Mouse (Mus musculus) C2C12 (cell line): Measurements from ENCODE around the gene Lilra6. TPM values are rescaled to one million over a fixed set of nuclear protein-coding genes. Genes with fewer than 3 reads are reported as not detected.
"Not testable (repeated sequence)": the region's sequence is repeated elsewhere in the genome, so short reads cannot be mapped to it uniquely, and the experiment has no call there.

Experiments used
- H3K27me3 ChIP-seq: one replicate; pipeline ENCODE4 v1.6.1; 2011; ENCODE audit not compliant: control insufficient read depth, insufficient read depth, insufficient read length
- H3K36me3 ChIP-seq: one replicate; pipeline ENCODE4 v1.6.1; 2011; ENCODE audit not compliant: control insufficient read depth, insufficient read depth
- H3K4me3 ChIP-seq: one replicate; pipeline ENCODE4 v1.5.1; 2011; ENCODE audit warnings: mild to moderate bottlenecking, control low read depth; ENCODE audit not compliant: poor library complexity, insufficient read depth, severe bottlenecking
- H3K79me2 ChIP-seq: one replicate; pipeline ENCODE4 v1.6.1; 2011; ENCODE audit not compliant: control insufficient read depth, insufficient read depth
- H3K79me3 ChIP-seq: one replicate; pipeline ENCODE4 v1.6.1; 2011; ENCODE audit warnings: low read depth, control low read depth
- H3ac ChIP-seq: one replicate; pipeline ENCODE3; 2011; ENCODE audit warnings: low read depth; ENCODE audit not compliant: control insufficient read depth, insufficient read length
- CEBPB ChIP-seq: IDR thresholded peaks from one replicate; pipeline ENCODE4 v1.6.1; 2011; ENCODE audit warnings: low read depth, mild to moderate bottlenecking, control low read depth, moderate library complexity
- CTCF ChIP-seq: IDR thresholded peaks from one replicate; pipeline ENCODE4 v1.5.1; 2011; ENCODE audit not compliant: control insufficient read depth, insufficient read depth, insufficient read length
- FOSL1 ChIP-seq: IDR thresholded peaks from one replicate; pipeline ENCODE4 v1.8.0; 2011; ENCODE audit warnings: mild to moderate bottlenecking, low read length; ENCODE audit not compliant: poor library complexity, insufficient read depth, severe bottlenecking
- MAX ChIP-seq: IDR thresholded peaks from one replicate; pipeline ENCODE4 v1.6.1; 2011; ENCODE audit warnings: mild to moderate bottlenecking, control low read depth
- MYOD1 ChIP-seq: IDR thresholded peaks from one replicate; pipeline ENCODE4 v1.6.1; 2011; ENCODE audit warnings: low read depth; ENCODE audit not compliant: control insufficient read depth, insufficient read length
- MYOG ChIP-seq: IDR thresholded peaks from one replicate; pipeline ENCODE4 v1.6.1; 2011; ENCODE audit not compliant: control insufficient read depth, insufficient read length; ENCODE audit errors: extremely low read depth
- USF1 ChIP-seq: IDR thresholded peaks from one replicate; pipeline ENCODE4 v1.6.1; 2011; ENCODE audit warnings: low read depth, mild to moderate bottlenecking, control low read depth, moderate library complexity
- polyA plus RNA-seq: library from polyadenylated mRNA; unstranded; fragments of >200 nt; fragmentation: generic; extraction: Trizol; gene quantifications from one replicate; pipeline ENCODE4 v1.2.1, GENCODE M21; 2012; ENCODE audit warnings: missing spikeins

Gene Lilra6
- polyA plus RNA-seq, 1 experiment, result not detected

- H3K36me3 ChIP-seq, result no peaks in the 10 kb centered on the region
- no peak overlapping the region for H3K4me3 ChIP-seq
- no peaks in the 10 kb centered on the region for H3K79me3 ChIP-seq
- no peaks in the 10 kb centered on the region for H3K27me3 ChIP-seq
- no peak overlapping the region for H3ac ChIP-seq
- no peaks in the 10 kb centered on the region for H3K79me2 ChIP-seq
- no peak for TF ChIP-seq CEBPB
Measured at GRCm38 (mm10) chr7:3940915-3941314, 25.6 kb upstream of the Lilra6 start.

GRCm38 (mm10) chr7:3939866-3940525, 24.7 kb upstream of the Lilra6 start:
- Histone ChIP-seq H3K27me3 (no peaks in the 10 kb centered on the region), H3ac (no peak overlapping the region), H3K4me3 (no peak overlapping the region), H3K79me2 (no peaks in the 10 kb centered on the region), H3K79me3 (no peaks in the 10 kb centered on the region), H3K36me3 (no peaks in the 10 kb centered on the region)
- TF ChIP-seq CEBPB (no peak), MAX (no peak), FOSL1 (no peak), MYOD1 (no peak), USF1 (no peak)

DNA sequence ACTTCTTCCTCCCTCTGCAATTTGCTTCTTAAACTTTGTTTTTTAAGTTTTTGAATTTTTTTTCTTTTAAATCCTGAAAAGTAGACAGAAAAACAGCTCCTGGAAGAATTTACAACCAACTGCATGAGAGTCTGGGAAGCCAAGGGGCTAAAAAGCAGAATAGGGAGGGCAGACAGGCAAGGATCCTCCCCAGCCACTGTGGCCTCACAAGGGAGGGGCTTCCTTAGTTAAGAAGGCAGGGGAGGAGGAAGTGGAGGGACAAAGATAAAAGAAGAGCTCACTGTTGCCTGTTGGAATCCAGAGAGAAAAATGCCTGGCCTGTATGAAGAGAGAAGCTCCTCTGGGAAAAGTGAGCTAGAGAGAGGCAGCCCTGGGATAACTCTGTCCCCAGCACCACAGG, 20.2 kb upstream of the Lilra6 start:
- H3K4me3 ChIP-seq, H3ac ChIP-seq, H3K79me3 ChIP-seq, H3K36me3 ChIP-seq, H3K79me2 ChIP-seq, H3K27me3 ChIP-seq: not testable (repeated sequence)

- Histone ChIP-seq H3K27me3 (no peaks in the 10 kb centered on the region), H3K79me3 (no peaks in the 10 kb centered on the region), H3K79me2 (no peaks in the 10 kb centered on the region), H3K36me3 (no peaks in the 10 kb centered on the region), H3K4me3 (no peak overlapping the region), H3ac (no peak overlapping the region)
- TF ChIP-seq CTCF, result no peak
- TF ChIP-seq FOSL1, result no peak
- no peak for TF ChIP-seq MAX
- no peak for TF ChIP-seq MYOG
- no peak for TF ChIP-seq MYOD1
- TF ChIP-seq CEBPB, result no peak
- no peak for TF ChIP-seq USF1
Measured at GRCm38 (mm10) chr7:3903704-3904103, 11.6 kb downstream of the Lilra6 start.

- H3K79me2 ChIP-seq, H3K27me3 ChIP-seq, H3K4me3 ChIP-seq, H3K79me3 ChIP-seq, H3ac ChIP-seq, H3K36me3 ChIP-seq: not testable (repeated sequence)
Measured at GRCm38 (mm10) chr7:3898036-3898590, 17.2 kb downstream of the Lilra6 start, which contains the start of gene Gm14548. Gene Gm14548, minus strand, starts transcription at chr7:3898120.

DNA sequence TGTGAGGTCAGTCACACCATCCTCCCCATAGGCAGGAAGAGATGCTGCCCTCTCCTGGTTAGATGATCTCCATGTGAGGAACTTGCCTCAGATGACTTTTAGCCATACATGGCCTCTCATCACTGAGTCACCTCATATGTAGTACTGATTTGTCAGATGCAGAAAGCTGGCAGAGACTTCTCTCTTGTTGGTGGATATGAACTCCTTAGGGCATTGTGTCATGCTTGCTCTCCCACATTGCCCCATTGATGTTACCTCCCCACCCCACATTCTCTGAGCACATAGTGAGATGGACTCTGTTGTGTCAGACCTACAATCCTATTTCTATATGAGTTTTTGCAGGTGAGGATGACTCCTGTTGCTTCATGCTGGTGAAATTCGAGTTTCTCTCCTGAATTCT, 40.3 kb downstream of the Lilra6 start:
- not testable (repeated sequence) for H3K4me3 ChIP-seq, H3K79me2 ChIP-seq, H3K79me3 ChIP-seq, H3K36me3 ChIP-seq, H3ac ChIP-seq, H3K27me3 ChIP-seq

Other genes starting within 250 kb of the Lilra6 start
- gene Leng1, start 249.7 kb downstream of the Lilra6 start, polyA plus RNA-seq, result 10.4 TPM
- gene Tmc4, start 237.9 kb downstream of the Lilra6 start, polyA plus RNA-seq, result 1.8 TPM
- gene Tsen34, start 222.6 kb downstream of the Lilra6 start, polyA plus RNA-seq, result 215 TPM
- gene Mboat7, start 222.0 kb downstream of the Lilra6 start, polyA plus RNA-seq, result 45.8 TPM
- gene Rps9, start 211.5 kb downstream of the Lilra6 start, polyA plus RNA-seq, result 3,200 TPM
- gene Pirb, start 195.1 kb downstream of the Lilra6 start, polyA plus RNA-seq, result not detected
- not detected for gene Gm15448, start 89.8 kb downstream of the Lilra6 start, polyA plus RNA-seq
- not detected for gene Pira2, start 70.5 kb downstream of the Lilra6 start, polyA plus RNA-seq
- not detected for gene Gm14548, start 17.4 kb downstream of the Lilra6 start, polyA plus RNA-seq
- not detected for gene Lair1, start 147.7 kb upstream of the Lilra6 start, polyA plus RNA-seq
- gene Ttyh1, start 203.9 kb upstream of the Lilra6 start, polyA plus RNA-seq, result 0.05 TPM
- 17.9 TPM for gene Leng8, start 221.5 kb upstream of the Lilra6 start, polyA plus RNA-seq
- 2.4 TPM for gene Leng9, start 234.9 kb upstream of the Lilra6 start, polyA plus RNA-seq
- 26.1 TPM for gene Cdc42ep5, start 249.4 kb upstream of the Lilra6 start, polyA plus RNA-seq